Mouse (Mus musculus) heart, postnatal 14 days (tissue): ENCODE measurements around the gene Rnf19b. TPM values are rescaled to one million over a fixed set of nuclear protein-coding genes. Genes with fewer than 3 reads are reported as not detected.
A peak's percentile ranks its signal among the peaks of the same experiment; 100 is the strongest.

Experiments
- DNase-seq, 2 experiments: peaks; one replicate each; pipeline ENCODE4 v3.0.0; 2021 to 2022
- intact Hi-C: fragments of 180-260 bp; cut with DNase I; formaldehyde crosslinking; loops from one replicate; pipeline ENCODE4 v1.15.1; 2025
- long read RNA-seq, 2 experiments: library from polyadenylated mRNA; stranded (forward); transcript quantifications; one replicate each; pipeline ENCODE4 v2.0.0; 2021
- total RNA-seq, 2 experiments: library from RNA; stranded (reverse); gene quantifications; 2 replicates each; pipeline ENCODE4 v1.2.3; 2021

The Rnf19b gene
- total RNA-seq, result 10 to 100 TPM; 19.5 to 19.6 TPM
- long read RNA-seq, experiment 1, transcript Rnf19b-206 (9 exons, 2,532 nt), result major isoform, 9 of 10 reads
- long read RNA-seq, experiment 1, partial matches to known transcripts, result 0 of 10 reads
- long read RNA-seq, experiment 1, other reads (novel, unspliced or antisense), result 0 of 10 reads
- long read RNA-seq, experiment 2, transcript Rnf19b-206 (9 exons, 2,532 nt), result major isoform, 11 of 13 reads
- long read RNA-seq, experiment 2, partial matches to known transcripts, result 1 of 13 reads
- long read RNA-seq, experiment 2, other reads (novel, unspliced or antisense), result 0 of 13 reads

DNA sequence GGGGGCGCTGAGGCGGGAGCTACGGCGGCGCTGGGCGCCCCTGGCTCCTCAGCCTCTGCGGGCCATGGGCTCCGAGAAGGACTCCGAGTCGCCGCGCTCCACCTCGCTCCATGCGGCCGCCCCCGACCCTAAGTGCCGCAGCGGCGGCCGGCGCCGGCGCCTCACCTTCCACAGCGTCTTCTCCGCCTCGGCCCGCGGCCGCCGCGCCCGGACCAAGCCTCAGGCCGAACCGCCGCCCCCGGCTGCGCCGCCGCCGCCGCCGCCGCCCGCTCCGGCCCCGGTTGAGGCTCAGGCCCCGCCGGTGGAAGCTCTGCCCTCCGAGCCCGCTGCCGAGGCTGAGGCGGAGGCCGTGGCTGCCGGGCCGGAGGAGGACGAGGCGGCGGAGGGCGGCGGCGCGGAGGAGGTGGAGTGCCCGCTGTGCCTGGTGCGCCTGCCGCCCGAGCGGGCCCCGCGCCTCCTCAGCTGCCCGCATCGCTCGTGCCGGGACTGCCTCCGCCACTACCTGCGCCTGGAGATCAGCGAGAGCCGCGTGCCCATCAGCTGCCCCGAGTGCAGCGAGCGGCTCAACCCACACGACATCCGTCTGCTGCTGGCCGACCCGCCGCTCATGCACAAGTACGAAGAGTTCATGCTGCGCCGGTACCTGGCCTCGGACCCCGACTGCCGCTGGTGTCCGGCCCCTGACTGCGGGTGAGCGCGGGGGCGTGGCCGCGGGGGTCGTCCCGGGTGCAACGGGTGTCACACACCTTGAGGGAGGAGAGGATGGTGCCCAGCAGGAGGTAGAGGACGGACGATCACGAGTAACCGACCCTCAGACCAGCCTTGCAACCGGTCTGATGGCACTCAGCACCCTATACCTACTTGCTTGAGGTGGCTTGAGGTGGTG lies at the start of gene Rnf19b:
Gene Rnf19b, plus strand, starts transcription at position 65 of the 886 bp plus-strand sequence.
- intact Hi-C loops, result loop anchor here (2.0 to 10.0 kb wide), 2 partner anchors 34 to 314 kb away; no protein-coding TSS in a partner anchor
- DNase-seq, result peak; percentile 45 to 60

DNA sequence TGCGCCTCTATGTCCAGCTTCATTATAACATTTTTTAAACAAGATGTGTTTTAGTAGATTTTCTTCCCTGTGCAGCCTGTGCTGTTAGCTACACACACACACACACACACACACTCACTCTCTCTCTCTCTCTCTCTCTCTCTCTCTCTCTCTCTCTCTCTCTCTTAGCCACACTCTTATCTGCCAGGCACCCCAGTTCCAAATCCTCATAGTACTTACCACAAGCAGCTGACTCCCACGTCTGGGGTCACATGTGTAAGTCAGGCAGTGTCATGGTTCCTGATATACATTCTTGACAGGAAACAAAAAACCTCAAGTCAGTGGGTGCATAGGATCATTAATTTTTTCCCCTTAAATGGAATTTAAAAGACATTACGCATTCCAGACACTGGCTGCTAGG lies 49.4 kb upstream of the Rnf19b start:
- intact Hi-C loops, result no loop called here
- DNase-seq, result no peak

DNA sequence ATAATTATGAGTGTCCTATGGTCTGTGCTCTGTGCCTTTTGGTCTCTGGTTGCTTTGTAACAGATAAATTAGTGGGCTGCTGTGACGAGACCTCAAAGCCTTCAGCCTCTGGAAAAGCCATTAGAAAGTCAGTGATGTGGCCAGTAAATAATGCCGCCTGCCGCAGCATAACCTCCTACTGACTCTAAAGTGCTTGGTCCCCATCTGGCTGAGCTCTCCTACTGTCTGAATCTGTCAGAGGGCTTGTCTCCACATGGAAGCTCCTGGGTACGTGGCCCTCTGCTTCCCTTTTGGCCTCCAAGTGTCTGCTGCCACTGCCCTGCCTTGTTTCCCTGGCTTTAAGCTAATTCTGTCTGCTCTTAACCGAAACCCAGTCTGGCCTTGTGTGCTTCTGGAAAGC lies 48.5 kb upstream of the Rnf19b start:
- no peak for DNase-seq
- intact Hi-C loops, result no loop called here

DNA sequence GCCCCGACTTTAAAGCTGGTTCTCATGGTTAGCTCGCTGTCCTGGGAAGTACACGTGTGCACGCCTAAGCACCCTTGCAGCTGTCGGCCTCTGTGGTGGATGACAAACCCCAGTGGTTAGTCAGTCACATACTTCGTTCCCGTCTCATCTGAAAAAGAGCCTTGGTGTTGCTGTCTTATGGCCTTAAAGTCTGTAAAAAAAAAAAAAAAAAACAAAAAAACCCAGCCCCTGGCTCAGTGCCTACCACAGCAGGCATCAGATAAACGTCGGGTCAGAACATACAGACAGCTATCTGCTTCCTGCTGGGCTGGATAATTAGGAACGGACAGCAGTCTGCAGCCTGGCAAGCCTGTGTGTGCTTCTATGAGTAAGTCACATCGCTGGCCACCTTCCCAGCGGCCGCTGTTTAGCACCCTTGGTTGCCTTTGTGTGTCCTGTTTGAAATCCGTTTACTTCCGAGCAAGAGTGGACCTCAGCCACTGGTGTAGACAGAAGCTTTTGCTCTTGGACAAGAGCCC lies 46.4 kb upstream of the Rnf19b start:
- peak; percentile 57 to 61 for DNase-seq

DNA sequence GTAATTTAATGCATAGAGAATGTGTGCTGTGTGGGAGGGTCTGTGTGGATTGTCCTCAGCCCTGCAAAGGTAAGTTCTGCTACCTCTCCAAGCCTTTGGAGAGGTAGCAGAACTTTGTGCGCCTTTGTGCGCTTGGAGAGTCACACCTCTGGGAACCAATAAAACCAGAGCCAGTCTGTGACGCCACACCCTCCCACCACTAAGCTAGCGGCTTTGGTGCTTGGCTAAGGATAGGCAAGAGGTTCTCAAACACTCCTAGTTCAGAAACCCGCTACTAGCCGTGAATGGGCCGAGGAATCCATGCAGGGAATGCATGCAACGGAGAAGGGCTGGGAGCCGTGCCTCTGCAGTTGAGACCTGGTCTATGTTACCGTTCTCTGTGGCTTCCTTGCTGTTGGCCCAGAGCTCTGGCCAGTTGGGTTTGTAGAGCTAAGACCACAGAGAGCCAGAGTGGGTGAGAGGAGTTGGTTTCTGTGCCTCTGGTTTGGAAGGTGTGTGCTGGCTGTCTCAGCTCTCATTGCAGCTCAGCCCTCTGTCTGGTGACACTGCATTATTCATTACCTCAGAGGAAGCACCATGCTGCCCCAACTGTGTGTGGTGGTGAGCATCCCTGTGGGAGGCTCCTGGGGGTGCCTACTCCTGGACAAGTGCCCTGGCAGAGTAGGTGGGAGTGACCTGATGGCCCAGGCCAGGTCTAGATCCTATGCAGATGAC lies 44.8 kb upstream of the Rnf19b start:
- DNase-seq, result no peak
- intact Hi-C loops, result no loop called here

More for the DNA sequence above, 46.4 kb upstream of the Rnf19b start:
- intact Hi-C loops, result no loop called here

DNA sequence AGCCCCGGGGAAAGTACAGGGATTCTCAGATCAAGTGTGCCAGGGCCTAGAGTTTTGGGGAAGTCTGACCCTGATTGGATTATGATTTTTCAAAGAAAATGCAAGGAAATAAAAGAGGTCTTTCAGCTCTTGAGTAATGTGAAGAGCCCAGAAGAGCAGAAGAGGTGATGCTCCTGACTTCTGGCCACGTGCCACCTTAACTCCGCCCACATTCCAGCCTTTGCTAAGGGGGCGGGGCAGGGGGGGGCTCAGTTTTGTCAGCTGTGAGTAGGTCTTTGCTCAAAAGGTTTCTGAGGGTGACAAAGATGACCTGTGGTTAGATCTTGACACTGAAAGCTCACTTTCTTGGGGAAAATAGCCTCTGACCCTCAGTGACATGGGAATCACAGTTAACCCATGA lies 41.7 kb upstream of the Rnf19b start:
- intact Hi-C loops, result no loop called here

DNA sequence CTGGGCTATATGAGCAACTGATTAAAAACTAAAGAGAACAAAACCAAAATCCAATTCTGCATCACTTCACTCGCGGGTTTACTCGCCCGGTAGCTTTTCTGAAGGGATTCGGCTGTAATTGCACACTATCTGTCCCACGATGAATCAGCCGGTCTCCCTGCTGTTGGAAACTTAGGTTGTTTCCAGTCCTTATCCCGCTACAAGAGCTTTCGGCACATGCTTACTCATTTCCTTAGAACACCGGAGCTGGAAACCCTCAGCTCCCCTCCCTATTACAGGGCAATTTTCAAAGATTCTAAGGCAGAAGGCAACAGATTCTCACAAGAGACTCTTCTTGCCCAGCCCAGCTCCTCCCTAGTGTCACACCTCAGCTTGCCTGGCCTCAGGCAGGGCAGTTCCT lies 40.9 kb upstream of the Rnf19b start:
- intact Hi-C loops, result no loop called here
- no peak for DNase-seq

More for the DNA sequence above, 41.7 kb upstream of the Rnf19b start:
- peak in 1 of 2 experiments; percentile 43 for DNase-seq

DNA sequence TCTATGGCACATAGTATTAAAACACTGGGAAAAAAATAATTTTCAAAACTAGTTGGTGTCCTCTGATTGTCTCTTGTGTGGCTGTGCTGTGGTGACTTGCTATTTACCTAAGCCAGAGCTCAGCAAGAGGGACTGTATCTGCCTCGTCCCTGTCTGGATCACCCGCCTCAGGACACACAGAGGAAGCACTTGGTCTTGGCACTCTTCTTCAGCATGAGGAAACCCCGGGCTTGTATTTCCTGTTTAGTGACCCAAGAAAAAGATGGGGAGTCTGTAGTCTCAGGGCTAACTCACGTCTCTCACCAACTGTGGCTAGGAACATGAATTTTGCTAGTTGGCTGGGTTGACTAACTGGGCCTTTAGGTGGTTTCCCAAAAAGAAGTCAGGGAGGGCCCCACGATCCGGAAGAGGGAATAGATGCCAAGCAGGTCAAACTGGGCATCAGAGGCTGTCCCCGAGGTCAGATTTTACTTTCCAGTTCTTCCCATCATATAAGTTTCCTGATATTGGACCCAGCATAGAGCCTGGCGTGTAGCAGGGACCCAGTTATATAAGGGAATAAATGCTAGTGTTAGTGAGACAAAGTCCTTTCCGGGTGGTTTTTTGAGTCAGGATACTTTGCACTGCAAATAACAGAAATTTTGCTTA lies 39.2 kb upstream of the Rnf19b start:
- no peak for DNase-seq
- intact Hi-C loops, result no loop called here

DNA sequence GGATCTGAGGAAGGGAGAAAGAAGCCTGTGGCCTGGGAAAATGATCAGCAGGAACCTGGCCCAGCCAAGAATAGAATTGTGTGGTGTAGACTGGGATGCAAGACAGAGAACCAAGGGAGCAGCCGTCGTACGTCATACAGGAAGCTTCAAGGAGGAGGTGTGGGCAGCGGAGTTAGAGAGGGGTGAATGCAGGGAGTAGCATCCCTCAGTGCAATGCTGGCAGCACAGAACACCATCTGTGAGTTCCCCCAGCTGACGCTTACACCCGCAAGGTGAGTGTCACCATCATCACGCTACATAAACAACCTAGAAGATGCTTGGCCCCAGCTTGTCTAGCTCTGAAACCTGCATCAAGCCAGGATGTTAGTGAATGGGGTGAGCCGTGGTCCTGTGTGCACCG lies 38.3 kb upstream of the Rnf19b start:
- DNase-seq, result no peak
- intact Hi-C loops, result no loop called here

DNA sequence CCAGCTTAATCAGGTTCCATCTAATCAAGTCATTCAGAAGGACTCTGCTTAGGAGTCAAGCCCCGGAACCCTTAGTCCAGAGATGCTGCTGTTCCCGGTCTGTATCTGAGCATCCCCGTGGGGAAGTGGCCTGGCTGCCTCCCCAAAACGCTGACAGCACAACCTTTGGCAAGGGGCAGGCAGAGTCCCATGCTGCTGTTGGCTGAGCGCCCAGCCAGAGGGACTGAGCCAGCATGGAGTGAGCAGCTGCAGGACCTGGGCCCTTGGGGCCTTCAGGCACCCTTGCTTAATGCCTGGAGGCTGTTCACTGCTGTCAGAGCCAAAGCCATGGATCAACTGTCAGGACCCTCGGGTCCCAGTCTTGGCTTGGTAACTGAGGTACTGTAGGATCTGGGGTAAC lies 37.6 kb upstream of the Rnf19b start:
- intact Hi-C loops, result no loop called here
- peak; percentile 94 to 96 for DNase-seq

DNA sequence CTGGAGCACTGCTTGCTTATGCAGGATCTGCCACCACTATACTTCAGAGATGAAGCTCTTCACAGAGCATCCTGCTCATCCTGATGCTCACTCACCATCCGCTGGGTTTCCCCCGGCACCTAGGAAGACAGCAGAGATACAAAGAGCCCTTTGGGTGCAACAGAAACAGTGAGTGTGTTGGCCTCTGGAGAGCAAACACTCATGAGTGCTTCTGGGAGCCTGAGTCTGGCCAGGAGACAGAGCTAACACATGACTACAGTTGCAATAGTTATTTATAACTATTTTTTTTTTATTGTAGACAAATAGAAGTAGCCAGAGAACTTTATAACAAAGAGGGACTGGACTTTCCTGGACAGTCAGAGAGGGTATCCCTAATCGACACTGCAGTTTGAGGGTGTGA lies 36.6 kb upstream of the Rnf19b start:
- DNase-seq, result no peak
- intact Hi-C loops, result no loop called here

DNA sequence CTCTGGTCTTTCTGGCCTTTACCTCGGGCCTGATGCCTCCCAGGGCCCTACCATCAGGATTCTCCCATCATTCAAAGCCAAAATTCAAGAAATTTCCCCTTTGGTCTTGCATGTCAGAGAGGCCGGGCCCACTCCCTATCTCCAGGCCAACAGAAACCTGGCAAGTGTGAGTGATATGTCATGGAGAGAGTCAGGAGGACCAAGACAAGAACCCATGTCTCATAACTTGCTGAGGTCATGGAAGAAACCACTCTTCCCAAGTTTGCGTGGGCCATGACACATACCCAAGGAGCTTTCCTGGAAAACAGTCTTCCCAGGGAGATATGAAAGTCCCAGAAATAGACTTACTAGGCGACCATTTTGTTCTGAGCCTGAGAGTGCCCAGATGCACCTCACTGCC lies 36.2 kb upstream of the Rnf19b start:
- DNase-seq, result no peak
- intact Hi-C loops, result no loop called here

DNA sequence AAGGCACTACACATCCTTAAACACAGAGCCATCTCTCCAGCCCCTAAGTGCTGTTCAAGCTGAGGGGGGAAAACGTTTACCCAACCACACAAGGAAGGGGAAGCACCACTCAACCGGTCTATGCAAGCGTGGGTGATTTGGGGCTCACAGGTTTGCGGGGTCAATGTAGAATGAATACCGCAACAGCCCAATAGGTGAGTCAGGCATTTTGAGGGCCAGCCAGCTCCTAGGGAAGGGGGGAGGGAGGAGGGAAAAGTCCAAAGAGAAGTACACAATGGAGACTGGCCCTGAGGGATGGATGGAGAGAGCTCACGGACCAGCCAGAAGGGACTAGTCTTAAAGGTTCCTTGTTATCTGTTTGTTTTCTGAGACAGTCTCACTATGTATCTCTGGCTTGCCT lies 34.2 kb upstream of the Rnf19b start:
- intact Hi-C loops, result loop anchor here (2.0 kb wide), 1 partner anchor 35 kb away; the partner anchor contains the start of gene Rnf19b

DNA sequence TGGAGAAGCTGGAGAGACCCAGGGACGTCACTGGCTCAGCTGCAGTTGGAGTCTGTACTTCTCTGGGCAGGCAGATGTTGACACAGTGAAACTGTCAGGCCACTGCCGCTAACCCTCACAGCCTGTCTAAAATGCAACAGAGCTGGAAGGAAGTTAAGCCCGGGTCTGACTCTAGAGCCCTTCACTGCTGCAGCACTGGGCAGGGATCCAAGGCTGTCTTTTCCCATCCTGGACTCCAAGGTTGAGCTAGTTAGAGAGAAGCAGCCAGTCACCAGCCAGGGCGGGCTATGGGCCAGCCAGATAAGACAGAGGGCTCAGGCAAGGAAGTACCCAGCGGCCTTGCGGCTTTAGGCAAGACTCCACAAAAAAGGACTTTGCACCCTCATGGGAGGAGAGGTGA lies 33.3 kb upstream of the Rnf19b start:
- peak; percentile 84 to 88 for DNase-seq
- intact Hi-C loops, result loop anchor here (2.0 kb wide), 1 partner anchor 34 kb away; the partner anchor contains the start of gene Rnf19b

More for the DNA sequence above, 34.2 kb upstream of the Rnf19b start:
- no peak for DNase-seq

DNA sequence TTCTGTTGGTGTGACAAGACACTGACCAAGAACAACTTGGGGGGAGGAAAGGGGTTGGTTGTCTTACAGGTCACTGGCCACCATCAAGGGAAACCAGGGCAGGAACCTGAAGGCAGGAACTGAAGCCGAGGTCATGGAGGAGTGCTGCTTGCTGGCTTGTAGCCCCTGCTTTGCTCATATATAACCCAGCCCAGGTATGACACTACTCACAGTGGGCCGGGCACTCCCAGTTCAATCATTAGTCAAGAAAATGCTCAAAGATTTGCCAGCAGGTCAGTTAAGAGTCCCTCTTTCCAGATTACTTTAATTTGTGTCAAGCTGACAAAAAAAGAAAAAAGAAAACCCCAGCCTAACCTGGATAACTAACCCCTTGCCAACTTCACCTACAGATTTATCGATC lies 32.4 kb upstream of the Rnf19b start:
- no peak for DNase-seq
- intact Hi-C loops, result loop anchor here (2.0 kb wide), 1 partner anchor 33 kb away; the partner anchor contains the start of gene Rnf19b

DNA sequence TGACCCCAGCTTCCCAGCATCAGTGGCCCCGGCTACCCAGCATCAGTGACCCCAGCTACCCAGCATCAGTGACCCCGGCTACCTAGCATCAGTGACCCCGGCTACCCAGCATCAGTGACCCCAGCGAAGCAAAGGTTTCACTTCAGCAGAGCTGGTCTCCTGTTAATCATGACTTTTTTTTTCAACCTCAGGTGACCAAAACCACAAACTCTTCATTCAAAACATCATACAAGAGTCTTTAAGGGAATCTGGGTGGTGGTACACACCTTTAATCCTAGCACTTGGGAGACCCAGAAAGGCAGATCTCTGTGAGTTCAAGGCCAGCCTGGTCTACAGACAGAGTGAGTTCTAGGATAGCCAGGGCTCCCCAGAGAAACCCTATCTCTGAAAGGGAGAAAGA lies 27.3 kb upstream of the Rnf19b start:
- no peak for DNase-seq
- intact Hi-C loops, result no loop called here

DNA sequence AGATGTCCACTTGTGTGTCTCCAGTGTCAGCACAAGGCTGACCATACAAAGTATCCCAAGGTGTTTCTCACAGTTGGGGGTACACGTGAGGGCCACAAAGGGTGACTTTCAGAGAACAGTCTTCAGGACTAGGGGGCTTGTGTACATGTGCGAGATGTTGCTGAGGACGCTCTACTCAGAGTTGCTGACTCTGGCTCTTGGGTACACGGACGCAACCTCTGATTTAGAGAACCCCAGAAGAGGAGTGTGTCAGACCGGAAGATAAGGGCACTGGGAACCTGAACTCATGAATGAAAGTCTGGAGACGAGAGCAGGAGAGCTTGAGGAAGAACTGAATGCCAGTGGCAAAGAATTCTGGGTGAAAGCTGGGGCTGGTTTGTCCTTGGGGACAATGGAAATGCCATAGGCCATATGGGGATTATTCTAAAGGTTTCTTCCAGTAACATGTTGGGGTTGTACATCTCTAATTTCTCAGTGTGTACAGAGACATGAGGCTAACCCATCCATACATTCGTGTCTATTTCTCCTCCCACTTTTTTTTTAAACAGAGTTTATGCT lies 26.6 kb upstream of the Rnf19b start:
- intact Hi-C loops, result no loop called here
- DNase-seq, result no peak

DNA sequence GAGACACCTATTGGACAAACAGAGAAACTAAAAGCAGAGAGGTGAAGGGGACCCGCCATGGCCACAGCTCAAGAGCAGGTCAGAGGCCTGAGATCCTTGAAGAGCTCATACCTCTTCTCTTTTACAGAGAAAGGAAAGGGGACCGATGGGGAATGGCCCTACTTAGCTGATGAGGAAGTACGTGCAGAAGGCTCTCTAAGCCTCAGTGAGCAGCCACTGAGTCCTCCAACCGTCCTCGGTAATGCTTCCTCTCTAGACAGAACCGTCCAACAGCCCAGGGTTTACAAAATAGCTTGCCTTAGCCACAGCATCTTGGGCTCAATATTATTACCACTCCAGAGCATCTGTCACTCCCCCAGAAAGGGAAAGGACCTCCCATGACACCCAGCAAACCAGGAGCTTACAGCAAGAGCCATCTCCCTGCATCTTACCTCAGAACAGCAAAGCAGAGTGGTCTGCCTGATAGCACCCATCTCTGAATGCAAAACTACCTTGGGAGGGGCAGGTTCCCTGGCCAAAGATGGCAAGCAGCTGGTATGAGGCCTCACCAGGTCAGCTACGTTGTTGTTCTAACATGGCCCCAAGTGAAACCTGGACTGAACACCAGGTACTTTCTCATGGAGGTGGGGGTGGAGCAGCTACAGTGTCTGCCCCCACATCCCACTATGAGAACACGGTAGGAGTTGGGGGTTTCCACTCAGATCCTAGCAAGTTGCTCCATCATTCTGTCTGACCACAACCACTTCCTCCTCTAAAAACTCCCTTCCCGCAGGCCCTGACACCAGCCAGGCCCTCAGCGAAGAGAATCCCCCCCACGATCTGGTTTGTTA lies 25.7 kb upstream of the Rnf19b start:
- intact Hi-C loops, result no loop called here
- no peak for DNase-seq
